ENCODE assay signal across 18 mouse cellular contexts in the genomic region with DNA sequence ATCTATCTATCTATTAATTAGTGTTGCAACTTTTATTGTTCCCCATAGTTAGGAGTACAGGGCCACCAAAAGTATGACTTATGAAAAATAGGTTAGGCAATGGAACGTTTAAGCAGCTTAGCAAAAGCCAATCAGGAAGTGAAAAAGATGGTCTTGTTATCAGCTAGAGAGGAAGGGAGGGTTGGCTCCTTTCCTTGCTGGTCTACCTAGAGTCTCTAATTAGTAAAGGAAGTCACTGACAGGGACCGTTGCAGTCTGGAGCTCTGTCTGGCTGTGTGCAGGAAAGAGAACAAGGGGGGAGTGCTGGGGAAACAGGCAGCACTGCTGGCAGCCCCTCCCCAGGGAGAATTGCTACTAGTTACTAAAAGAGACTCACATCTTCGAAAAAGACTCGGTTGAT. TPM values are rescaled to one million over a fixed set of nuclear protein-coding genes. Genes with fewer than 3 reads are reported as not detected.
DNase-seq lines count a peak whose midpoint lies in the region; ATAC-seq lines count a peak whose summit lies in the region.
"Had no signal": no experiment of that assay in that cellular context is flagged by ENCODE, and none has a peak within 500 bp of the region (broad histone marks: within the 10 kb centered on the region; RNA-seq: fewer than 3 reads in every experiment).

No protein-coding gene starts in this region.

- DNase-seq in right cerebral cortex, postnatal 10 days (ENCODE audit: low spot score in 2 of 2) = peak; percentile 19 to 44
- no peak for DNase-seq in right cerebral cortex, postnatal 4 days
- DNase-seq in ovary, postnatal 10 days (ENCODE audit: low spot score) = no peak
- no peak for DNase-seq in frontal cortex, postnatal 14 days (ENCODE audit: low spot score in 2 of 2)
- DNase-seq: adrenal gland, postnatal 14 days; cerebellum, adult 2 months; cerebellum, postnatal 10 days; embryo, embryonic 11 days; gastrocnemius, postnatal 10 days; heart, postnatal 4 days had no signal

- peak; percentile 99 for ATAC-seq in common myeloid progenitor, adult 5-6 weeks (replicated peaks; ENCODE audit: low read depth, poor library complexity, severe bottlenecking)
- ATAC-seq in megakaryocyte progenitor cell, adult 5-6 weeks (replicated peaks; ENCODE audit: poor library complexity) = peak; percentile 88
- ATAC-seq: activated CD4-positive, CD25-positive, alpha-beta regulatory T cell, adult 4 months; forebrain, embryonic 15.5 days; intestine, embryonic 15.5 days; Patski had no signal

RNA-seq across cellular contexts. Expression of a gene that starts 25.5 kb away (rescaled TPM):
- total RNA-seq in common myeloid progenitor, adult 5-6 weeks (2017) = 0.82 TPM in 1 of 2 replicates, not detected in the other
- total RNA-seq in megakaryocyte progenitor cell, adult 5-6 weeks (2015) = 1.2 and 1.9 TPM in 2 replicates
- 0.71 and 0.84 TPM in 2 replicates for total RNA-seq in megakaryocyte progenitor cell, adult 5-6 weeks (2017)
- total RNA-seq: heart, postnatal 4 days had no signal

RNA-seq across cellular contexts. Expression of a gene that starts 26.0 kb away (rescaled TPM):
- total RNA-seq in common myeloid progenitor, adult 5-6 weeks (2017) = 115 and 132 TPM in 2 replicates
- total RNA-seq in megakaryocyte progenitor cell, adult 5-6 weeks (2015) = 85.4 and 95.5 TPM in 2 replicates
- total RNA-seq in megakaryocyte progenitor cell, adult 5-6 weeks (2017) = 113 and 116 TPM in 2 replicates

RNA-seq across cellular contexts. Expression of a gene that starts 39.2 kb away (rescaled TPM):
- not detected in 2 replicates for total RNA-seq in common myeloid progenitor, adult 5-6 weeks (2017)
- total RNA-seq in megakaryocyte progenitor cell, adult 5-6 weeks (2015) = not detected in 2 replicates
- total RNA-seq in megakaryocyte progenitor cell, adult 5-6 weeks (2017) = not detected in 2 replicates
- total RNA-seq: adrenal gland, adult 18-20 months; adrenal gland, postnatal 14 days; gastrocnemius, postnatal 10 days; gastrocnemius, postnatal 4 days; heart, postnatal 4 days had no signal

RNA-seq across cellular contexts. Expression of a gene that starts 56.6 kb away (rescaled TPM):
- not detected in 2 replicates for total RNA-seq in common myeloid progenitor, adult 5-6 weeks (2017)
- total RNA-seq in megakaryocyte progenitor cell, adult 5-6 weeks (2015) = not detected in 2 replicates
- not detected in 2 replicates for total RNA-seq in megakaryocyte progenitor cell, adult 5-6 weeks (2017)
- total RNA-seq: adrenal gland, adult 18-20 months; adrenal gland, postnatal 14 days; heart, postnatal 4 days had no signal

Comparison
In these comparisons a context has a peak if more than half of its experiments do, and no peak if none do; other contexts are left out.
1. DNase-seq: peak in right cerebral cortex, postnatal 10 days (2 of 2); none in right cerebral cortex, postnatal 4 days (single experiment), ovary, postnatal 10 days (single experiment) and frontal cortex, postnatal 14 days (0 of 2).